Mouse (Mus musculus) forebrain, embryonic 14.5 days (tissue): Measurements from ENCODE around the gene Lrrc4. TPM values are rescaled to one million over a fixed set of nuclear protein-coding genes. Genes with fewer than 3 reads are reported as not detected.
A peak's percentile ranks its signal among the peaks of the same experiment; 100 is the strongest.

Experiments used
- ATAC-seq: fragments of 200-750 bp; cut with Nextera tagmentation; 2 replicates; pipeline ENCODE4 v1.8.0; 2017; ENCODE audit warnings: mild to moderate bottlenecking, moderate library complexity
- DNase-seq: peaks from one replicate; pipeline ENCODE4 v3.0.0-alpha.2; 2015; ENCODE audit warnings: low spot score
- H3K27ac ChIP-seq: fragments of 300-500 bp; sonication (generic); 2 replicates; pipeline ENCODE4 v1.5.1; 2014; ENCODE audit warnings: low read depth, mild to moderate bottlenecking, control low read depth, low read length, moderate library complexity
- H3K27me3 ChIP-seq: fragments of 300-500 bp; sonication (generic); replicated peaks from 2 replicates; pipeline ENCODE4 v1.6.1; 2014; ENCODE audit warnings: low read length, control low read depth, mixed read lengths; ENCODE audit not compliant: control insufficient read depth, insufficient read depth
- H3K36me3 ChIP-seq: fragments of 300-500 bp; sonication (generic); 2 replicates; pipeline ENCODE4 v1.6.1; 2014; ENCODE audit warnings: low read length, control low read depth; ENCODE audit not compliant: control insufficient read depth, insufficient read depth
- H3K4me1 ChIP-seq: fragments of 300-500 bp; sonication (generic); 2 replicates; pipeline ENCODE4 v1.6.1; 2014; ENCODE audit warnings: antibody characterized with exemption, low read length, control low read depth; ENCODE audit not compliant: control insufficient read depth, insufficient read depth
- H3K4me2 ChIP-seq: fragments of 300-500 bp; sonication (generic); 2 replicates; pipeline ENCODE4 v1.6.1; 2014; ENCODE audit warnings: mild to moderate bottlenecking, control low read depth, low read length
- H3K4me3 ChIP-seq: fragments of 300-500 bp; sonication (generic); 2 replicates; pipeline ENCODE4 v1.5.1; 2014; ENCODE audit warnings: low read depth, low read length, control low read depth
- H3K9ac ChIP-seq: fragments of 300-500 bp; sonication (generic); 2 replicates; pipeline ENCODE4 v1.6.1; 2014; ENCODE audit warnings: mild to moderate bottlenecking, low read length, control low read depth, moderate library complexity
- H3K9me3 ChIP-seq: fragments of 300-500 bp; sonication (generic); replicated peaks from 2 replicates; pipeline ENCODE4 v1.6.1; 2016; ENCODE audit warnings: low read length, control low read depth, mixed read lengths; ENCODE audit not compliant: control insufficient read depth
- WGBS: fragments of 180-500 bp; shearing (Covaris S2); extraction: QIAGEN DNeasy Blood & Tissue Kit; methylation state at CpG from one replicate; pipeline ENCODE4 v1.1.7; 2014; 5-methylcytosine and 5-hydroxymethylcytosine counted together
- polyA plus RNA-seq: library from polyadenylated mRNA; unstranded; fragments of >200 nt; fragmentation: Nextera tagmentation; extraction: Ambion mirVana; gene quantifications from 2 replicates; pipeline ENCODE4 v1.2.1, GENCODE M21; 2014

Gene Lrrc4
- polyA plus RNA-seq, 1 experiment from 2014 or later, result 5.8 TPM

DNA sequence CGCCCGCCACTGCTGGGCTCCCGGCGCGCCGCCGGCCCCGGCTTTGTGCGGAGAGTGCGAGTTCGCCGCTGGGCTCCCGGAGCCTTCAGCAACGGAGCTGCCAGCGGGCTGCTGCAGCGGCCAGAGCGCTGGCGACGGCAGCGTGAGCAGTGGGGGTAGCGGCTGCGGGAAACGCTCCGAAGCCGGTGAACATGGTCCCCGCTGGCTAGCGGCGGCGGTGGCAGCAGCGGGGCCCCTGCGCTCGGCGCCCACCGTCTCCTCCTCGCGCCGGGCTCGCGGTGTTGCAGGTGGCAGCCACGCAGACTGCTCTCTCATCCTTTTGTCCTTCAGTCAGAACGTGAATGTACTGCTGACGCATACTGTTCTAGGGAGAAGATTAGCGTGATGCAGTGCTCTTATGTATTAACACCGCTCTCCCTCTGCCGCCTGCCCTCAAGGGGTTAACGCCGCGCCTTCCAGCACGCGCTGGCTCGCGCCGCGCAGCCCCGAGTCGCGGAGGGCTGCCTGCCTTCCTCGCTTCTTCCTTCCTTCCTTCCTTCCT is 1.3 kb upstream of the Lrrc4 start:
- H3K4me2 ChIP-seq, result peak overlapping the region; percentile 96
- H3K36me3 ChIP-seq, result 0 out of 2 replicates have a peak, but pooled peaks cover 8% of the 10 kb centered on the region
- H3K4me3 ChIP-seq, result peak overlapping the region; percentile 74
- H3K9me3 ChIP-seq, result no peaks in the 10 kb centered on the region
- no peaks in the 10 kb centered on the region for H3K27me3 ChIP-seq
- under 1% methylated on average over 57 of the region's 58 CpGs for whole genome bisulfite sequencing
- peaks cover 31% of the 10 kb centered on the region for H3K4me1 ChIP-seq
- DNase-seq (peak; percentile 84), ATAC-seq (peak; percentile 82)
- peak overlapping the region; percentile 92 for H3K9ac ChIP-seq
- H3K27ac ChIP-seq, result peak overlapping the region; percentile 95

DNA sequence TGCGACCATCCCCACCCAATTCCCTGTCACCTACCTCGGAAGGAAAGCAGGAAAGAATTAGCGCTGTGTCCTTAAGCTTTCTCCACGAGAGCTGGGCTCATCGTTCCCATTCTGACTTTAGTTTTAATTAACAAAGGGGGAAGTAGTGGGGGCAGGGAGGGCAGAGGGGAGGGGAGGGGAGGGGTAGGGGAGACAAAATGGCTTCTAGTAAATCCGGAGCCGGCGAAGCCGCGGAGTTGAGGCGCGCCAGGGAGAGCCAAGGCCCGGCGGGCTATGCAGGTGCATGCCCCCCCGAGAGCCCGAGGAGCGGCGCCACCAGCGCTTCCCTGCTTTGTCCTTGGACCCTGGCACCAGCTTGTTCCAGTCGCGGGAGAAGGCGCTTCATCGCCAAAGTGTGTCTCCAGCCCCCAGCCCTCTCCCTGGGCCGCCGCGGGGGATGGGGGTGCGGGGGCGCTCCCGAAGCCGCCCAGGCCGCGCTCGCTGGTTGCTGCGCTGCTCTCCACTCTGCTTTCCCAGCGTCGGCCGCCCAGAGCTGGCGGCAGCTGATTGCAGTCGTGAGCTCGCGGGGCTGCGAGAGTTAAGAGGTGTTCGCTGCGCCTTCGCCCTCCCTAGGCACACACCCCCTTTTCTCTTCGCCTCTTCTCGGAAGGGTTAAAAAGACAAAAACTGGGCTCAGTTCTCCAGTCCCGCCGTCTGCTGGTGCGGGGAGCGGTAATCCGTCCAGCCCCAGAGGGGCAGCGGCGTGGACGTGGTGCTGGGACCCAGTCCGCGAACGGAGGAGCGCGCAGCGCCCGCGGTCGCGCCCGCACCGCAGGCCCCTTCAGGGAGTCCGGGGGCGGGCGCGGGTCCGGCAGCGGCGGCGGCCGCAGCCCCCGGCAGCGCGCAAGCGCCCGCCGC is 555 bp upstream of the Lrrc4 start:
- no peaks in the 10 kb centered on the region for H3K9me3 ChIP-seq
- DNase-seq (peak; percentile 77), ATAC-seq (peak; percentile 48)
- H3K4me3 ChIP-seq, result peak overlapping the region; percentile 74
- peaks cover 38% of the 10 kb centered on the region for H3K4me1 ChIP-seq
- H3K27ac ChIP-seq, result peak overlapping the region; percentile 95
- peak overlapping the region; percentile 92 for H3K9ac ChIP-seq
- no peaks in the 10 kb centered on the region for H3K27me3 ChIP-seq
- peak overlapping the region; percentile 96 for H3K4me2 ChIP-seq
- under 1% methylated on average over 74 of the region's 82 CpGs for WGBS
- H3K36me3 ChIP-seq, result 0 out of 2 replicates have a peak, but pooled peaks cover 8% of the 10 kb centered on the region

DNA sequence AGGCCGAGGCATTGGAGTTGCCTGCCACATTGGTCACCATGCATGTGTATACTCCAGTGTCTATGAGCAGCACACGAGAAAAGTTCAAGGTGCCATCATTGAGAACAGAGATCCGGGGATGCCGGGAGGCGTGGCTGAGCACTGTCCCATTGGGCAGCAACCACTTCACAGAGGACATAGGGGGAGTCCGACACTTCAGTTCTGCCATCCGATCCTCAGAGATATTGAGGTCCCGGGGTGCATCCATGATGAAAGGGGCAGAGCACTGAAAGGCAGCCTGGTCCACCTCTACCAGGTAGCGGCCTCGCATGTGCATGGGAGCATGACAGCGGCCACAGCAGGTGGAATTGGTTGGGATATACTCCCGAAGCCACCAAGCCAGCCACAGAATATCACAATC is 1.2 kb downstream of the Lrrc4 start:
- Histone ChIP-seq H3K36me3 (peaks cover 8% of the 10 kb centered on the region; the same call in 1 of the 2 replicates), H3K4me2 (peak overlapping the region; percentile 96), H3K27me3 (no peaks in the 10 kb centered on the region), H3K4me3 (0 out of 2 replicates have a peak overlapping the region, but pooled peaks have one; percentile 2), H3K27ac (no peak overlapping the region), H3K9ac (no peak overlapping the region), H3K4me1 (peaks cover 53% of the 10 kb centered on the region), H3K9me3 (no peaks in the 10 kb centered on the region)
- 92% methylated on average over 12 of the region's 12 CpGs for WGBS
- DNase-seq (no peak), ATAC-seq (no peak)

DNA sequence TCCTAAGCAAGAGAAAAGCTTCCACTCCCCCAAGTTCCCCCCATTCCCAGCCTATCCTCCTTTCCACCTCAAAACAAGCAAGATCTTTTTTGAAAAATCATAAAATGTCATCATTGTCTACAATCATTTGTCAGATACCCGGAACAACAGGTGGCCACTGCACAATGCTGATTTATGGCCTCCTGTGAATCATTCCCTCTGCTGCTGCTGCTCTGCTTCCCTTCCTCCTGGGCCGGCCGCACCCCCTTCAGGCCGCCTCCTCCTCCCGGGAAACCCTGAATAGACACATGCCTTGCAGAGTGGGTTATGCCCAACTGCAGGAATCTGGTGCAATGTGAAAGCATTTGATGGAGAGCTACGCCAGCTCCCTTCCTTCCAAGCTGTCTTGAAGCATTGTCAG is 3.0 kb downstream of the Lrrc4 start:
- ATAC-seq, result no peak
- H3K9me3 ChIP-seq, result no peaks in the 10 kb centered on the region

DNA sequence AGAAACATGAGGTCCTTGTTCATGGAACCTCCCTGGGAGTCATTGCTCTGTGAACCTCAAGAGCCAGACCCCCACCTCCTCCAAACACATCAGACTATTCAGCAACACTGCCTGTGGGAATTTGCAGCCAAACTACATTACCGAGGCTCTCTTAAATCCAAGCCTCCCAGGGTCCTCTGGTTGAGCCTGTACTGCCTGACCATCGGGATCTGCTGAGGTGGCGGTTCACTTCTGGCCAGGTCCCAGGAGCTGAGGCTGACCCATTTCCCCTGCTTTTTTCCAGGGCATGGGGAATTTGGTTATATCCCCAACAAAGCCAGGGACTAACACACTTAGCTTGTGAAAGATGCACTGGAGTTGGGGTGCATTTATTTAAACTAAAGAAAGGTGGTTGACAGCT is 4.0 kb downstream of the Lrrc4 start:
- peak overlapping the region; percentile 29; the same call in 1 of the 2 replicates for H3K9ac ChIP-seq
- no peaks in the 10 kb centered on the region for H3K9me3 ChIP-seq
- no peak overlapping the region; the same call in 1 of the 2 replicates for H3K27ac ChIP-seq
- peaks cover 11% of the 10 kb centered on the region; the same call in 1 of the 2 replicates for H3K36me3 ChIP-seq
- 4% methylated on average over 3 of the region's 3 CpGs for WGBS
- peaks cover 51% of the 10 kb centered on the region for H3K4me1 ChIP-seq
- no peak for DNase-seq
- H3K4me2 ChIP-seq, result peak overlapping the region; percentile 96
- H3K27me3 ChIP-seq, result no peaks in the 10 kb centered on the region
- peak overlapping the region; percentile 29 for H3K4me3 ChIP-seq
- no peak for ATAC-seq

More for the DNA sequence above, 3.0 kb downstream of the Lrrc4 start:
- H3K4me2 ChIP-seq, result peak overlapping the region; percentile 96
- H3K4me1 ChIP-seq, result peaks cover 52% of the 10 kb centered on the region
- no peak overlapping the region; the same call in 1 of the 2 replicates for H3K27ac ChIP-seq
- 7% methylated on average over 6 of the region's 6 CpGs for WGBS
- peaks cover 8% of the 10 kb centered on the region; the same call in 1 of the 2 replicates for H3K36me3 ChIP-seq
- DNase-seq, result peak; percentile 45
- peak overlapping the region; percentile 46 for H3K9ac ChIP-seq
- peak overlapping the region; percentile 29 for H3K4me3 ChIP-seq
- H3K27me3 ChIP-seq, result no peaks in the 10 kb centered on the region

DNA sequence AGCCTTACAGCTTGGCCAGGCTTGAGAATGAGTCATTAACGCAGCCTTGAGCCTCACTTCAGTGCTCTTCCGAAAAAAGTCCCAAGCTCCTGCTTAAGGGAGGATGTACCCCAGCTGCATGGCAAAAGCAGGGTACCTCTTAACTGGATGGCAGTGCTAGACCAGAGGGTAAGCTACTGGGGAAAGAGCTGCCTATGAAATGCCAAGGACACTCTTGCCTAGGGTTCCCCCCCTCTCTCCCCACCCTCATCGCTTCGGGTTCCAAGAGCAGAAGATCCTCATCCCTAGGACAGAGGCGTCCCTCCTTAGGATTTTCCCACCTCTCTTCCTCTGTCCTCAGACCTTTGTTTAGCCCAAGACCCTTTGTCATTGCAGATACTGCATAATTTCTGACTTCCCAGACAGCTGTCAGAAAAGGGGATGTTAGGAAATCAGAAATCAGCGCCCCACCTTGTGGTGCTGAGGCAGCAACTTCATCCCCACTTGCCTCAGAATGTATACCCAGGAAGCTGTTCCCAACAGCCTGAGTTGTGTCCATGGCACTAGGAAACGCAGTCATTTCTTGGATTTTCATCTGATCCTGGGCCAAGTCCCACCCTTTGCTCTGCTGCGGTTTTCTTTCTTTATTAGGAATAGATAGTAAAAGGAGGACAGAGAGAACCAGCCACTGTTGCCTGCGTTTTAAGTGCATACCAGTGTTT is 4.7 kb downstream of the Lrrc4 start:
- peak overlapping the region; percentile 96 for H3K4me2 ChIP-seq
- peaks cover 51% of the 10 kb centered on the region for H3K4me1 ChIP-seq
- H3K36me3 ChIP-seq, result peaks cover 13% of the 10 kb centered on the region; the same call in 1 of the 2 replicates
- no peaks in the 10 kb centered on the region for H3K27me3 ChIP-seq
- WGBS, result 50% methylated on average over 9 of the region's 9 CpGs
- H3K9me3 ChIP-seq, result no peaks in the 10 kb centered on the region
- peak overlapping the region; percentile 29 for H3K4me3 ChIP-seq
- peak overlapping the region; percentile 29; the same call in 1 of the 2 replicates for H3K9ac ChIP-seq
- ATAC-seq (no peak), DNase-seq (peak; percentile 42)
- H3K27ac ChIP-seq, result no peak overlapping the region

DNA sequence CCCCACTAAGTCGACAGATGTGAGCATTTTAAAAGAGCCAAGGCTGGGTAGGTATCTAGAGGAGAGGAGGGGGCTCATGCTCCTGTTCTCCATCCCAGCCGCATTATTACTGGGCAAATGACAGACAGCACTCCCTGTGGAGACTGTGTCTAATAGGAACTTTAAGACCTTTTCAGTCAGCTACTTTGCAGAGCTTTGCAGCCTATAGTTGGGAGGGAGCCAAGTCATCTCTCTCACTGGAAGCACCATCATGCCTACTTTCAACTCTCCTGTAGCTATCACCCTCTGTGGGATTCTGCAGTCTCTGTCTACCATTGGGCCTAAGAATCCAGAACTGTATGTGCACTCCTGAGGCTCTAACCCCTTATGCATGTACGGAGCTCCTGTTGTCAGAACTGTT is 5.7 kb downstream of the Lrrc4 start:
- Histone ChIP-seq H3K4me3 (no peak overlapping the region), H3K36me3 (peaks cover 16% of the 10 kb centered on the region; the same call in 1 of the 2 replicates), H3K9me3 (no peaks in the 10 kb centered on the region), H3K27ac (no peak overlapping the region), H3K4me1 (peaks cover 46% of the 10 kb centered on the region), H3K27me3 (no peaks in the 10 kb centered on the region), H3K9ac (no peak overlapping the region), H3K4me2 (no peak overlapping the region)
- no peak for ATAC-seq
- DNase-seq, result peak; percentile 37
- WGBS, result 32% methylated on average over 3 of the region's 3 CpGs

DNA sequence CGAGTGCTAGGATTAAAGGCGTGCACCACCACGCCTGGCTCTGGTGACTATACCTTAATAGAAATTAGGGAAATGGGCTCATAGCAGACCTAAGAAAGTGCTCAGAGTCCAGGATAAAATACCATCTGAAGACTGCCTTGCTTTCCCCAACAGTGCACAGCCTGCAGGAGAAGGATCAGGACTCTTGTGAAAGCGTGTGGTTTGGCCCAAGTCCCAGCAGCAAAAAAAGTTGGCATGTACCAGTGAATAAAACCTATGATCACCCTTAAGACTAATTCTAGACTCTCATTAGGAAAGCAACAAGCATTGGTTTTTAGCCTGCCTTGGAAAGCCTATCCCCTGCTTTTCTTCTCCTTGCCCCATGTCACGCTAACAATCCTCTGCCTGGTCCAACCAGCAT is 7.7 kb downstream of the Lrrc4 start:
- H3K4me3 ChIP-seq, result no peak overlapping the region
- H3K36me3 ChIP-seq, result peaks cover 13% of the 10 kb centered on the region; the same call in 1 of the 2 replicates
- peaks cover 38% of the 10 kb centered on the region for H3K4me1 ChIP-seq
- ATAC-seq (no peak), DNase-seq (no peak)
- H3K9me3 ChIP-seq, result no peaks in the 10 kb centered on the region
- no peaks in the 10 kb centered on the region for H3K27me3 ChIP-seq
- H3K27ac ChIP-seq, result no peak overlapping the region
- H3K4me2 ChIP-seq, result no peak overlapping the region
- WGBS, result 79% methylated on average over 5 of the region's 5 CpGs
- no peak overlapping the region for H3K9ac ChIP-seq
